In the genomic region with DNA sequence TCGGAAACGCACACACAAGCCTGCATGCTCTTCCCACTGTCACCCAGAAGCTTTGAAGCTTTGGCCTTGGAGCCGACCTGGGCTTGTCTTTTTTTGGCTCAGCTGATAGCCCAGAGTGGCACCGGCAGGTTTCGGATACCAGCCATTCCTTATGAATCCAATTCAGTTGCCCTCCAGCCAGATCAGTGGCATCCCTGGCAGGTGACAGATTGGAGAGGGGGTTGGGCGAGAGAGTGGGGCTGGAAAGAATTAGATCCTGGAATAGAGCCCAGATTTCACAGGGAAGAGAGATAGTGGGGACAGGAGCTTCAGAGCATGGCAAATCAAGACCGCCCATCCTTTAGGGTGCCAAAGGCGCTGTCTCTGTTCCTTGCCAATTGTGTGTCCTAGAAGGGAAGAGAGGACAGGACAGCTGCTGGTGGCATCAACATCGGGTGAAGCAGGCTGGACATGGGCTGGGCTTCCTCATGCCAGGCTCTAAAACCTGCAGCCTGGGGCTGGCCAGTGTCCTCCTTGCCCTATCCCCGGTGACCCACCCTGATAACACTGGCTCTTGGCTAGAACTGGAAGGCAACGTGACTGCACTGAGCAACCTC, we compare ENCODE assay signal across 11 mouse cellular contexts. TPM values are rescaled to one million over a fixed set of nuclear protein-coding genes. Genes with fewer than 3 reads are reported as not detected.
DNase-seq lines count a peak whose midpoint lies in the region; ATAC-seq and TF ChIP-seq lines count a peak whose summit lies in the region.
"Had no signal": no experiment of that assay in that cellular context is flagged by ENCODE, and none has a peak within 500 bp of the region (broad histone marks: within the 10 kb centered on the region; RNA-seq: fewer than 3 reads in every experiment).

No protein-coding gene starts in this region.

- TF ChIP-seq CTCF in brain, embryonic 14.5 days (IDR thresholded peaks at IDR 0.05; ENCODE audit: borderline replicate concordance, extremely low read depth, insufficient read depth, insufficient read length): no peak
- no peak for TF ChIP-seq CTCF in heart, postnatal 0 days (IDR thresholded peaks at IDR 0.05; ENCODE audit: low read depth)
- TF ChIP-seq CTCF in lung, postnatal 0 days (IDR thresholded peaks at IDR 0.05): no peak

- H3K4me1 ChIP-seq in heart, postnatal 0 days (ENCODE audit: control insufficient read depth, insufficient read depth): peaks cover 7% of the 10 kb centered on the region; the same call in 1 of the 2 replicates
- H3K4me1 ChIP-seq in lung, postnatal 0 days (ENCODE audit: insufficient read depth, low read depth, low read length): no peaks in the 10 kb centered on the region
- H3K4me1 ChIP-seq: kidney, embryonic 15.5 days; limb, embryonic 12.5 days had no signal

- H3K27ac ChIP-seq in heart, postnatal 0 days (ENCODE audit: low read depth): peak overlapping the region; percentile 86
- H3K27ac ChIP-seq in lung, postnatal 0 days (ENCODE audit: low read length): no peak overlapping the region
- H3K27ac ChIP-seq: kidney, embryonic 15.5 days; limb, embryonic 12.5 days had no signal

- 31% methylated on average over 11 of the region's 11 CpGs for WGBS in heart, postnatal 0 days
- 63% methylated on average over 11 of the region's 11 CpGs for WGBS in lung, postnatal 0 days

- H3K9me3 ChIP-seq in heart, postnatal 0 days (replicated peaks; ENCODE audit: control insufficient read depth, low read length): no peaks in the 10 kb centered on the region
- no peaks in the 10 kb centered on the region for H3K9me3 ChIP-seq in lung, postnatal 0 days (ENCODE audit: low read length)
- H3K9me3 ChIP-seq: kidney, embryonic 15.5 days; limb, embryonic 12.5 days had no signal

- H3K4me2 ChIP-seq in heart, postnatal 0 days (ENCODE audit: low read depth, low read length): peak overlapping the region; percentile 36; the same call in 1 of the 2 replicates
- no peak overlapping the region for H3K4me2 ChIP-seq in lung, postnatal 0 days (replicated peaks; ENCODE audit: low read depth, low read length)
- H3K4me2 ChIP-seq: kidney, embryonic 15.5 days; limb, embryonic 12.5 days had no signal

- H3K4me3 ChIP-seq in heart, postnatal 0 days (ENCODE audit: low read depth, low read length): no peak overlapping the region
- no peak overlapping the region for H3K4me3 ChIP-seq in lung, postnatal 0 days (ENCODE audit: low read depth, low read length)
- H3K4me3 ChIP-seq: kidney, embryonic 15.5 days; limb, embryonic 12.5 days had no signal

- H3K36me3 ChIP-seq in heart, postnatal 0 days (replicated peaks; ENCODE audit: control insufficient read depth, insufficient read depth, low read length): peaks cover 16% of the 10 kb centered on the region; the same call in 1 of the 2 replicates
- no peaks in the 10 kb centered on the region for H3K36me3 ChIP-seq in lung, postnatal 0 days (ENCODE audit: insufficient read depth, low read length)
- H3K36me3 ChIP-seq: kidney, embryonic 15.5 days; limb, embryonic 12.5 days had no signal

- H3K9ac ChIP-seq in heart, postnatal 0 days (replicated peaks; ENCODE audit: low read depth, low read length): no peak overlapping the region
- H3K9ac ChIP-seq in lung, postnatal 0 days (replicated peaks; ENCODE audit: low read depth): no peak overlapping the region
- H3K9ac ChIP-seq: kidney, embryonic 15.5 days; limb, embryonic 12.5 days had no signal

- ATAC-seq in heart, postnatal 0 days (ENCODE audit: insufficient read depth, low read depth): peak; percentile 84
- ATAC-seq in megakaryocyte, adult 5-6 weeks (ENCODE audit: poor library complexity, severe bottlenecking): no peak
- no peak for ATAC-seq in lung, postnatal 0 days

- DNase-seq in adrenal gland, postnatal 25 days: peak; percentile 18
- no peak for DNase-seq in adrenal gland, adult 18-20 months (ENCODE audit: low spot score in 2 of 2)
- peak; percentile 60 for DNase-seq in brain, embryonic 14.5 days (ENCODE audit: low read depth)
- peak; percentile 51 for DNase-seq in gastrocnemius, adult 18-20 months (ENCODE audit: low spot score)
- peak; percentile 78 for DNase-seq in heart, postnatal 0 days (ENCODE audit: low spot score)
- DNase-seq in lung, postnatal 0 days (ENCODE audit: low spot score): no peak
- DNase-seq in natural killer cell, adult 2 months (ENCODE audit: low spot score in 2 of 2): no peak
- DNase-seq: lung, postnatal 36 days had no signal

- H3K27me3 ChIP-seq in heart, postnatal 0 days (ENCODE audit: control insufficient read depth, insufficient read depth, low read length): no peaks in the 10 kb centered on the region
- H3K27me3 ChIP-seq in lung, postnatal 0 days (replicated peaks; ENCODE audit: insufficient read depth, low read length): no peaks in the 10 kb centered on the region
- H3K27me3 ChIP-seq: limb, embryonic 12.5 days had no signal

- peak; percentile 22; the same call in 1 of the 2 replicates for TF ChIP-seq EP300 in heart, postnatal 0 days (IDR thresholded peaks at IDR 0.05; ENCODE audit: low read depth)
- TF ChIP-seq EP300 in lung, postnatal 0 days (IDR thresholded peaks at IDR 0.05): no peak

- no peak for TF ChIP-seq POLR2A in brain, embryonic 14.5 days (IDR thresholded peaks at IDR 0.05; ENCODE audit: borderline replicate concordance, extremely low read depth, insufficient read depth, insufficient read length, poor library complexity, severe bottlenecking)

RNA-seq across cellular contexts. Expression of gene Abcc8, which starts 17.6 kb away (rescaled TPM):
- 1.0 and 1.8 TPM in 2 replicates for total RNA-seq in adrenal gland, postnatal 25 days (2021)
- total RNA-seq in adrenal gland, adult 18-20 months (2021): 1 to 10 TPM; 3.3 to 4.4 TPM
- polyA plus RNA-seq in brain, embryonic 14.5 days (2012; rRNA removed): 12.3 and 15.0 TPM in 2 replicates
- total RNA-seq in gastrocnemius, adult 18-20 months (2021): 1 to 10 TPM; 3.3 to 5.9 TPM
- 46.7 and 54.9 TPM in 2 replicates for total RNA-seq in heart, postnatal 0 days (2014; rRNA removed; ENCODE audit: low replicate concordance)
- 28.1 and 29.6 TPM in 2 replicates for polyA plus RNA-seq in heart, postnatal 0 days (2015; fragmentation: Nextera tagmentation; extraction: Ambion mirVana)
- not detected in 2 replicates for total RNA-seq in megakaryocyte, adult 5-6 weeks (2015)
- total RNA-seq in megakaryocyte, adult 5-6 weeks (2017): 0.04 TPM in 1 of 2 replicates, not detected in the other
- polyA plus RNA-seq in lung, postnatal 0 days (2015; fragmentation: Nextera tagmentation; extraction: Ambion mirVana): 0.92 and 1.1 TPM in 2 replicates

Comparison
In these comparisons a context has a peak if more than half of its experiments do, and no peak if none do; other contexts are left out.
1. DNase-seq: peak in adrenal gland, postnatal 25 days (single experiment), brain, embryonic 14.5 days (single experiment), gastrocnemius, adult 18-20 months (single experiment) and heart, postnatal 0 days (single experiment); none in adrenal gland, adult 18-20 months (0 of 2), lung, postnatal 0 days (single experiment) and natural killer cell, adult 2 months (0 of 2).